Mouse (Mus musculus) forebrain, embryonic 16.5 days (tissue): Measurements from ENCODE around the gene Wdr73. TPM values are rescaled to one million over a fixed set of nuclear protein-coding genes. Genes with fewer than 3 reads are reported as not detected.

ENCODE experiments used
- polyA plus RNA-seq: library from polyadenylated mRNA; unstranded; fragments of >200 nt; fragmentation: Nextera tagmentation; extraction: Ambion mirVana; gene quantifications from 2 replicates; pipeline ENCODE4 v1.2.1, GENCODE M21; 2015

Gene Wdr73
- polyA plus RNA-seq, 1 experiment from 2014 or later: 46.3 TPM

Other genes with a start within 250 kb of the Wdr73 start
- 18.2 and 20.1 TPM in 2 replicates for gene Crtc3, start 212.4 kb downstream of the Wdr73 start, polyA plus RNA-seq
- gene Iqgap1, start 75.3 kb downstream of the Wdr73 start, polyA plus RNA-seq: 24.5 and 25.9 TPM in 2 replicates
- 5.7 and 5.9 TPM in 2 replicates for gene Zscan2, start 40.3 kb downstream of the Wdr73 start, polyA plus RNA-seq
- 5.0 and 5.7 TPM in 2 replicates for gene Nmb, start 3.8 kb upstream of the Wdr73 start, polyA plus RNA-seq
- 146 and 153 TPM in 2 replicates for gene Sec11a, start 46.5 kb upstream of the Wdr73 start, polyA plus RNA-seq
- 8.4 and 12.1 TPM in 2 replicates for gene Zfp592, start 92.4 kb upstream of the Wdr73 start, polyA plus RNA-seq
- 0.05 and 0.06 TPM in 2 replicates for gene Alpk3, start 156.3 kb upstream of the Wdr73 start, polyA plus RNA-seq
- not detected in 2 replicates for gene Slc28a1, start 213.5 kb upstream of the Wdr73 start, polyA plus RNA-seq